8 mouse cellular contexts compared by ENCODE assay signal in genomic region chr3:87768431-87768830, GRCm38 (mm10). TPM values are rescaled to one million over a fixed set of nuclear protein-coding genes. Genes with fewer than 3 reads are reported as not detected.
DNase-seq lines count a peak whose midpoint lies in the region; ATAC-seq and TF ChIP-seq lines count a peak whose summit lies in the region.

No protein-coding gene starts in this region.

- peak; percentile 52 for DNase-seq in kidney, postnatal 0 days (ENCODE audit: low spot score)
- DNase-seq in kidney, adult 9 months = no peak
- no peak for DNase-seq in hindbrain, postnatal 0 days (ENCODE audit: low spot score)
- DNase-seq in urinary bladder, postnatal 10 days (ENCODE audit: low spot score) = no peak
- no peak for DNase-seq in frontal cortex, adult 2 months (ENCODE audit: extremely low spot score in 1 of 2, low spot score in 1 of 2)
- DNase-seq in kidney, adult 11 months = no peak

- WGBS in kidney, postnatal 0 days = 31% methylated on average over 6 of the region's 6 CpGs
- WGBS in hindbrain, postnatal 0 days = 54% methylated on average over 6 of the region's 6 CpGs

- no peak for TF ChIP-seq CTCF in kidney, postnatal 0 days (IDR thresholded peaks at IDR 0.05; ENCODE audit: low read depth)
- no peak for TF ChIP-seq CTCF in cortical plate, adult 2 months (IDR thresholded peaks at IDR 0.05; ENCODE audit: extremely low read depth, insufficient read depth, low read length)
- no peak for TF ChIP-seq CTCF in hindbrain, postnatal 0 days (IDR thresholded peaks at IDR 0.05; ENCODE audit: low read depth)

- no peaks in the 10 kb centered on the region for H3K36me3 ChIP-seq in kidney, postnatal 0 days (ENCODE audit: insufficient read depth, low read length)
- H3K36me3 ChIP-seq in hindbrain, postnatal 0 days (ENCODE audit: insufficient read depth, low read length) = no peaks in the 10 kb centered on the region
- H3K36me3 ChIP-seq in myocyte (ENCODE audit: control insufficient read depth, insufficient read depth) = no peaks in the 10 kb centered on the region

- no peak overlapping the region for H3ac ChIP-seq in myocyte (ENCODE audit: control insufficient read depth, insufficient read length)

- H3K79me2 ChIP-seq in myocyte (ENCODE audit: control insufficient read depth, insufficient read depth) = no peaks in the 10 kb centered on the region

- H3K9me3 ChIP-seq in kidney, postnatal 0 days (replicated peaks; ENCODE audit: low read length) = no peaks in the 10 kb centered on the region
- no peaks in the 10 kb centered on the region for H3K9me3 ChIP-seq in hindbrain, postnatal 0 days (ENCODE audit: low read length)

- no peak for ATAC-seq in kidney, postnatal 0 days (replicated peaks; ENCODE audit: low FRiP score, low read depth)
- no peak for ATAC-seq in hindbrain, postnatal 0 days

- H3K27me3 ChIP-seq in kidney, postnatal 0 days (ENCODE audit: insufficient read depth, low read length) = no peaks in the 10 kb centered on the region
- H3K27me3 ChIP-seq in hindbrain, postnatal 0 days (ENCODE audit: insufficient read depth, low read length) = peaks cover 4% of the 10 kb centered on the region; the same call in 1 of the 2 replicates
- peaks cover 27% of the 10 kb centered on the region for H3K27me3 ChIP-seq in myocyte (ENCODE audit: control insufficient read depth, insufficient read depth, insufficient read length)

- H3K9ac ChIP-seq in kidney, postnatal 0 days (ENCODE audit: low read depth, low read length) = peak overlapping the region; percentile 55
- 0 out of 2 replicates have a peak overlapping the region, but pooled peaks have one; percentile 9 for H3K9ac ChIP-seq in hindbrain, postnatal 0 days (replicated peaks; ENCODE audit: low read length)

- peaks cover 42% of the 10 kb centered on the region for H3K4me1 ChIP-seq in kidney, postnatal 0 days (replicated peaks; ENCODE audit: insufficient read depth, low read length)
- no peaks in the 10 kb centered on the region for H3K4me1 ChIP-seq in cortical plate, adult 2 months (ENCODE audit: control insufficient read depth, insufficient read depth, low read length)
- no peaks in the 10 kb centered on the region; the same call in 1 of the 2 replicates for H3K4me1 ChIP-seq in hindbrain, postnatal 0 days (ENCODE audit: insufficient read depth, low read length)

- peak overlapping the region; percentile 45 for H3K4me3 ChIP-seq in kidney, postnatal 0 days (replicated peaks; ENCODE audit: low read depth, low read length)
- H3K4me3 ChIP-seq in cortical plate, adult 2 months (ENCODE audit: insufficient read depth, low read length) = peak overlapping the region; percentile 25
- peak overlapping the region; percentile 26 for H3K4me3 ChIP-seq in hindbrain, postnatal 0 days (ENCODE audit: low read length)
- no peak overlapping the region for H3K4me3 ChIP-seq in myocyte

- peak overlapping the region; percentile 86 for H3K27ac ChIP-seq in kidney, postnatal 0 days
- peak overlapping the region; percentile 75 for H3K27ac ChIP-seq in cortical plate, adult 2 months (ENCODE audit: insufficient read depth, low read length)
- peak overlapping the region; percentile 52; the same call in 1 of the 2 replicates for H3K27ac ChIP-seq in hindbrain, postnatal 0 days

- peak overlapping the region; percentile 69 for H3K4me2 ChIP-seq in kidney, postnatal 0 days (ENCODE audit: low read length)
- H3K4me2 ChIP-seq in hindbrain, postnatal 0 days (ENCODE audit: low read depth, low read length) = peak overlapping the region; percentile 42
- peak overlapping the region; percentile 61 for H3K4me2 ChIP-seq in myocyte (ENCODE audit: low read depth)

- TF ChIP-seq POLR2A in cortical plate, adult 2 months (IDR thresholded peaks at IDR 0.05; ENCODE audit: extremely low read depth, insufficient read depth, low read length) = no peak
- no peak for TF ChIP-seq POLR2A in myocyte (IDR thresholded peaks at IDR 0.05; ENCODE audit: insufficient read length, low read depth)

TF ChIP-seq in myocyte, 11 proteins besides CTCF, POLR2A, EP300 and RAD21:
- TF ChIP-seq CEBPB (IDR thresholded peaks at IDR 0.05; ENCODE audit: insufficient read depth, poor library complexity, severe bottlenecking) (no peak), MYOG (IDR thresholded peaks at IDR 0.05; ENCODE audit: control insufficient read depth in 1 of 3, insufficient read depth in 1 of 3, insufficient read length in 2 of 3, low read depth in 2 of 3) (no peak), USF1 (IDR thresholded peaks at IDR 0.05; ENCODE audit: low read depth) (no peak), MAX (IDR thresholded peaks at IDR 0.05; ENCODE audit: low read depth) (no peak), REST (IDR thresholded peaks at IDR 0.05; ENCODE audit: insufficient read depth, insufficient read length) (no peak)

RNA-seq across cellular contexts. Expression of gene Lrrc71, which starts 20.0 kb away (rescaled TPM):
- 0.37 and 0.45 TPM in 2 replicates for polyA plus RNA-seq in kidney, postnatal 0 days (2015; fragmentation: Nextera tagmentation; extraction: Ambion mirVana)
- polyA plus RNA-seq in cortical plate, adult 2 months (2012; rRNA removed) = 0.38 and 0.81 TPM in 2 replicates
- total RNA-seq in hindbrain, postnatal 0 days (2014; rRNA removed) = 0.40 and 4.4 TPM in 2 replicates
- 0.77 and 1.2 TPM in 2 replicates for polyA plus RNA-seq in hindbrain, postnatal 0 days (2015; fragmentation: Nextera tagmentation; extraction: Ambion mirVana)
- polyA plus RNA-seq in myocyte (2012; fragmentation: generic; extraction: Trizol) = 0.01 TPM
- 0.19 and 0.40 TPM in 2 replicates for polyA plus RNA-seq in frontal cortex, adult 2 months (2012; rRNA removed)

RNA-seq across cellular contexts. Expression of gene Ntrk1, which starts 26.5 kb away (rescaled TPM):
- polyA plus RNA-seq in kidney, postnatal 0 days (2015; fragmentation: Nextera tagmentation; extraction: Ambion mirVana) = 2.1 and 2.3 TPM in 2 replicates
- polyA plus RNA-seq in cortical plate, adult 2 months (2012; rRNA removed) = 0.40 TPM in 1 of 2 replicates, not detected in the other
- total RNA-seq in hindbrain, postnatal 0 days (2014; rRNA removed) = 3.2 and 4.8 TPM in 2 replicates
- 5.2 and 5.4 TPM in 2 replicates for polyA plus RNA-seq in hindbrain, postnatal 0 days (2015; fragmentation: Nextera tagmentation; extraction: Ambion mirVana)
- not detected for polyA plus RNA-seq in myocyte (2012; fragmentation: generic; extraction: Trizol)
- polyA plus RNA-seq in frontal cortex, adult 2 months (2012; rRNA removed) = 0.08 and 0.19 TPM in 2 replicates

RNA-seq across cellular contexts. Expression of gene Insrr, which starts 28.3 kb away (rescaled TPM):
- 1.9 and 2.3 TPM in 2 replicates for polyA plus RNA-seq in kidney, postnatal 0 days (2015; fragmentation: Nextera tagmentation; extraction: Ambion mirVana)
- 0.25 and 0.27 TPM in 2 replicates for polyA plus RNA-seq in cortical plate, adult 2 months (2012; rRNA removed)
- total RNA-seq in hindbrain, postnatal 0 days (2014; rRNA removed) = 0.78 and 0.90 TPM in 2 replicates
- polyA plus RNA-seq in hindbrain, postnatal 0 days (2015; fragmentation: Nextera tagmentation; extraction: Ambion mirVana) = 0.33 and 0.44 TPM in 2 replicates
- polyA plus RNA-seq in myocyte (2012; fragmentation: generic; extraction: Trizol) = not detected
- 0.38 and 0.46 TPM in 2 replicates for polyA plus RNA-seq in frontal cortex, adult 2 months (2012; rRNA removed)

RNA-seq across cellular contexts. Expression of gene Pear1, which starts 55.7 kb away (rescaled TPM):
- 31.6 and 35.4 TPM in 2 replicates for polyA plus RNA-seq in kidney, postnatal 0 days (2015; fragmentation: Nextera tagmentation; extraction: Ambion mirVana)
- 9.6 and 9.9 TPM in 2 replicates for polyA plus RNA-seq in cortical plate, adult 2 months (2012; rRNA removed)
- total RNA-seq in hindbrain, postnatal 0 days (2014; rRNA removed) = 19.4 and 22.7 TPM in 2 replicates
- polyA plus RNA-seq in hindbrain, postnatal 0 days (2015; fragmentation: Nextera tagmentation; extraction: Ambion mirVana) = 6.4 and 7.4 TPM in 2 replicates
- polyA plus RNA-seq in myocyte (2012; fragmentation: generic; extraction: Trizol) = 0.65 TPM
- 9.9 and 10.2 TPM in 2 replicates for polyA plus RNA-seq in frontal cortex, adult 2 months (2012; rRNA removed)
